Mouse (Mus musculus): ENCODE measurements around the gene Sema3f.

Gene Sema3f

GRCm38 (mm10) chr9:107659961-107660360 is 50.3 kb downstream of the Sema3f start:
- DNase-seq (ENCODE audit: low spot score): no peak

GRCm38 (mm10) chr9:107659551-107659950 is 50.7 kb downstream of the Sema3f start:
- no peak for DNase-seq (ENCODE audit: low spot score)

- no peak for DNase-seq (ENCODE audit: low spot score)
Observed at GRCm38 (mm10) chr9:107658096-107658495, 52.2 kb downstream of the Sema3f start.

- DNase-seq (ENCODE audit: low spot score): no peak
Observed at GRCm38 (mm10) chr9:107657144-107657543, 53.1 kb downstream of the Sema3f start.

- DNase-seq (ENCODE audit: low spot score): no peak
Observed at GRCm38 (mm10) chr9:107654585-107654984, 55.7 kb downstream of the Sema3f start.

GRCm38 (mm10) chr9:107653474-107653873 is 56.8 kb downstream of the Sema3f start:
- no peak for DNase-seq (ENCODE audit: low spot score)

GRCm38 (mm10) chr9:107650708-107651481 is 59.4 kb downstream of the Sema3f start:
- DNase-seq (ENCODE audit: low spot score): no peak

GRCm38 (mm10) chr9:107650225-107650624 is 60.0 kb downstream of the Sema3f start:
- DNase-seq (ENCODE audit: low spot score): no peak

- DNase-seq (ENCODE audit: low spot score): no peak
Observed at GRCm38 (mm10) chr9:107648767-107649166, 61.5 kb downstream of the Sema3f start.

GRCm38 (mm10) chr9:107646975-107647374 is 63.3 kb downstream of the Sema3f start:
- no peak for DNase-seq (ENCODE audit: low spot score)

GRCm38 (mm10) chr9:107645577-107645976 is 64.7 kb downstream of the Sema3f start:
- DNase-seq (ENCODE audit: low spot score): no peak

GRCm38 (mm10) chr9:107645153-107645510 is 65.1 kb downstream of the Sema3f start:
- no peak for DNase-seq (ENCODE audit: low spot score)

- peak; percentile 80 for DNase-seq (ENCODE audit: low spot score)
Observed at GRCm38 (mm10) chr9:107644495-107645152, 65.7 kb downstream of the Sema3f start.

- no peak for DNase-seq (ENCODE audit: low spot score)
Observed at GRCm38 (mm10) chr9:107643544-107644214, 66.6 kb downstream of the Sema3f start.

GRCm38 (mm10) chr9:107641666-107642065 is 68.6 kb downstream of the Sema3f start:
- no peak for DNase-seq (ENCODE audit: low spot score)

- no peak for DNase-seq (ENCODE audit: low spot score)
Observed at GRCm38 (mm10) chr9:107640257-107640772, 70.0 kb downstream of the Sema3f start.

- DNase-seq (ENCODE audit: low spot score): no peak
Observed at GRCm38 (mm10) chr9:107637070-107637469, 73.2 kb downstream of the Sema3f start.

- DNase-seq (ENCODE audit: low spot score): peak; percentile 81
Observed at GRCm38 (mm10) chr9:107635279-107636028, 74.8 kb downstream of the Sema3f start, which contains the start of gene Gnai2. Gene Gnai2, minus strand, starts transcription at chr9:107635367.

GRCm38 (mm10) chr9:107634406-107635278 is 75.6 kb downstream of the Sema3f start:
- no peak for DNase-seq (ENCODE audit: low spot score)

- no peak for DNase-seq (ENCODE audit: low spot score)
Observed at GRCm38 (mm10) chr9:107633661-107634405, 76.4 kb downstream of the Sema3f start.
